Mouse (Mus musculus): ENCODE results near the gene Ptprn. TPM values are rescaled to one million over a fixed set of nuclear protein-coding genes. Genes with fewer than 3 reads are reported as not detected.
"Not testable (repeated sequence)": the region's sequence is repeated elsewhere in the genome, so short reads cannot be mapped to it uniquely, and the experiment has no call there.

Ptprn gene
- total RNA-seq, 2 experiments from 2014 or later = 238 to 251 TPM

GRCm38 (mm10) chr1:75253849-75254624 lies 10.3 kb downstream of the Ptprn start:
- peak; percentile 89 to 94 for DNase-seq (ENCODE audit: low spot score in 2 of 2)

- no peak for DNase-seq (ENCODE audit: low spot score in 2 of 2)
Measured at GRCm38 (mm10) chr1:75253029-75253428, 11.3 kb downstream of the Ptprn start.

- no peak for DNase-seq (ENCODE audit: low spot score in 2 of 2)
Measured at GRCm38 (mm10) chr1:75252308-75252707, 12.0 kb downstream of the Ptprn start.

DNA sequence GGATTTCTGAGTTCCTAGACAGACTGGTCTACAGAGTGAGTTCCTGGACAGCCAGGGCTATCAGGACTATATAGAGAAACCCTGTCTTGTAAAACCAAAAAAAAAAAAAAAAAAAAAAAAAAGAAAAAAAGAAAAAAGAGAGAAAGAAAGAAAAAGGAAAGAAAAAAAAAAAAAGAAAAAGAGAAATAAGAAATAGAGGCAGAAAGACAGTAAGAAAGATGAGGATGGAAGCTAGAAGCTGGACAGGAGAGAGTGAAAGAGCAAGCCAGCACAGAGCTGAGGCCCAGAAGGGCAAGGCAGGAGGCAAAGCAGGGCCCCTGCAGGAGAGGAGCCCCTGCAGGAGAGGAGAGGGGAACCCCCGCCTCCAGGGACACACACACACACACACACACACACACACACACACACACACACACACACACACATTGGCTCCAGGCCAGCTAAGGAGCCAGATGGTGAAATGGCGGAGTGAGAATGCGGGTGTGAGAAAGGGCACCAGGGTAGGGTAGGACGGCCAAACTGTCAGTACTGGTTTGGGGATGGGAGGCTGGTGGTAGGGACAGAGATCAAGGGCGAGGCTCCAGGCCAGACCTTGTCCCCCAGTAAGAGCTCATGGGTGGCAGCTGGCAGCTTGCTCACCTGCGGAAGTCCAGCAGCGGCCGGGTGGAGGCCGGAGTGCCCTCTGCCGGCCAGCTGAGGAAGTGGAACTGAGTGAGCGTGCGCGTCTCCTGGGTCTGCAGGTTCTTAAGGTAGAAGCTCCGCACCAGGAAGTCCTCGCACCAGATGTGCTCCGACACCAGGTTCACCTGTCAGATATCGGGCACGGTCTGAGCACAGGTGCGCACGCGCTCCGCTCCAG lies 13.0 kb downstream of the Ptprn start:
- DNase-seq (ENCODE audit: low spot score in 2 of 2) = peak; percentile 67 to 74

DNA sequence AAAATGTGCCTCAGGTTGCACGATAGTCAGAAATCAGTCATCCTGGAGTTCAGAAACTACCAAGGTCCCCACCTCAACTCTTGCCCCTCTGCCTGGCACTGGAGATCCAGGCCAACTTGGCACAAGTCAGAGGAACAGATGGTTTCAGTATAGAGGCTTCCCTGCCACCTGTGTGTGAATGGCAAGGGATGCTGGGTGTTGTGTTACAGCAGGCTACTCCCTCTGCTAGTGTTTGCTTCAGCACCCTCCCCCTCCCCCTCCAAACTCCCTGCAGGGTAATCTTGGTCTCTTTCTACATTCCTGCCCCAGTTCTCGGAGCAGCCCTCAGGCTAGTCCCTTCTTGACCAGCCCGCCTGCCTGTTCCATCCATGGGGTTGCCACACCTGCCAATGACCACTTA lies 13.8 kb downstream of the Ptprn start:
- DNase-seq (ENCODE audit: low spot score in 2 of 2) = no peak

- no peak for DNase-seq (ENCODE audit: low spot score in 2 of 2)
Measured at GRCm38 (mm10) chr1:75248041-75248772, 16.1 kb downstream of the Ptprn start.

GRCm38 (mm10) chr1:75247071-75247930 lies 17.0 kb downstream of the Ptprn start:
- no peak for DNase-seq (ENCODE audit: low spot score in 2 of 2)

DNA sequence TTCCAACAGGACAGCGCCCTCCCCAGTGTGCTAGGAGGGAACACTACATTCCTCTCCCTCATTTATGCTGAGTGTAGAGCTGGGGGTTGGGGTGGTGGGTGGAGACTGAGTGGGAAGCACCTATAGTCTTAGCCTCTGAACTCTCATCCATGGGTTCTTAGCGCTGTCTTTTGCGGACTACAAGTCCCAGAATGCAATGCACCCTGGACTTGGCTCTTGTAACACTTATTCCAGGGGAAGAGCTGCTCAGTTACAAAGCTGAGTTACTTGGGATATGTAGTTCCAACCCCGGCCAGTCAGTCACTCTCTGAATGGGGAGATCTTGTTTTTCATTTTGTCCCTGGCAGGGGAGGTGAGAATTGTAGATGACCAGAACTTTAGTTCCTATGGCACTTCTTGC lies 19.5 kb downstream of the Ptprn start:
- DNase-seq (ENCODE audit: low spot score in 2 of 2) = peak; percentile 62

- no peak for DNase-seq (ENCODE audit: low spot score in 2 of 2)
Measured at GRCm38 (mm10) chr1:75244175-75244826, 20.0 kb downstream of the Ptprn start.

DNA sequence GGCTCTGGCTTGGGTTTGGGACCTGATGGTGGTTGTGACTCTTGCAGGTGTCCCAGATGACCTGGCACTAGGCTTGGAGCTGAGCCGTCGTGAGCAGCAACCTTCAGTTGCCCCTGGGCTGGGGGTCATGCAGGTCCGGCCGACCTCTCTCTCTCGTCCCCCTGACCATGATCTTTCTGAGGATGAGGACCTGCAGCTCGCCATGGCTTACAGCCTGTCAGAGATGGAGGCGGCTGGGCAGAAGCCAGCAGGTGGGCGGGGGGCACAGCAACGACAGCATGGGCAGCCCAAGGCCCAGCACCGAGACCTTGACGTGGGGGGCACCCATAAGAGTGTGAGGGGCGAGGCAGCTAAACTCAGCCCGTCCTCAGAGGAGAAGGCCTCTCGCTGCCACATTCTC lies 20.9 kb downstream of the Ptprn start:
- no peak for DNase-seq (ENCODE audit: low spot score in 2 of 2)

DNA sequence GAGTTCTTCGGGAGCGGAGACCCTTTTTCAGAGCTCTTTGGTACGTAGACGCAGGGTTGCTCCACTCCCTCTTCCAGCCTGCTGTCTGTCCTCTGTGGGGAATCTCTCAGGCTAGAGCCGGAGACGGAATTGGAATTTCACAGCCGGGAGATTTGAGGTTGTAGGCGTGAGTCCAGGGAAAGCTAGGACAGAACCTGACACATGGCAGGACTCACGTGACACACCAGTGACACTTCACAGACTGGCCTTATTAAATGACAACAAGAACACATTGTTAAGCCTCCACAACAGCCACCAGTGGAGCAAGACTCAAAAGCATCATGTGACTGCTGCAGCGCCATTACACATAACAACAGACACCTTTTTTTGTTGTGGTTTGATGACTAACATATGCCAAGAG lies 24.7 kb downstream of the Ptprn start:
- DNase-seq (ENCODE audit: low spot score in 2 of 2) = no peak

GRCm38 (mm10) chr1:75236117-75237050 lies 27.9 kb downstream of the Ptprn start, which contains the start of gene Dnajb2:
TSS of gene Dnajb2 (plus strand) at chr1:75236406.
- peak; percentile 76 to 82 for DNase-seq (ENCODE audit: low spot score in 2 of 2)

GRCm38 (mm10) chr1:75234606-75235005 lies 29.7 kb downstream of the Ptprn start:
- peak; percentile 63 to 77 for DNase-seq (ENCODE audit: low spot score in 2 of 2)

- not testable (repeated sequence) for DNase-seq (ENCODE audit: low spot score in 2 of 2)
Measured at GRCm38 (mm10) chr1:75232489-75232888, 31.8 kb downstream of the Ptprn start.

DNA sequence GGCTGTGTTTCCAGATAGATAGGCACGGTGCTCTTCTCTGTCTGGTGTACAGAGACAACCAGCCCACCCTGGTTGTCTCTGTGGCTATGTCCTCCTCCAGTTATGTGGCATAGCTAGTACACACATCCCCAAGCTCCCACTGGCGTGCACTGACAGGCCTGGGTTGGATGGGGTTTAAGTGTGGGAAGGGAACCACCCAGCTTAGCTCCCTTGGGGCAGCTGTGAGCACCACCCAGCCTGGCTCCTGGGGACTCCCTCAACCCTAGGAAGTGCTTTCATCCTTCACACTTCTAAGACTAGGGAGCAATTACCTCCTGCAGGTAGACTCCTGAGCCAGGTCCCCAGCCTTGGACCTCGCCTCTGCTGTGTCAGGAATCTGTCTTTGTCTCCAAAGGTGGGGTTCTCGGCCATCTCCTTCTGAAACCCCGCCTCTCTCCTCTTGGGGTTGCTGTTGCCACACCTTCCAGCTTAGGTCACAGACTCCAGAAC lies 32.6 kb downstream of the Ptprn start, which contains the start of gene A630095N17Rik:
TSS of gene A630095N17Rik (minus strand) at position 439 of the 489 bp plus-strand sequence.
- no peak for DNase-seq (ENCODE audit: low spot score in 2 of 2)

DNA sequence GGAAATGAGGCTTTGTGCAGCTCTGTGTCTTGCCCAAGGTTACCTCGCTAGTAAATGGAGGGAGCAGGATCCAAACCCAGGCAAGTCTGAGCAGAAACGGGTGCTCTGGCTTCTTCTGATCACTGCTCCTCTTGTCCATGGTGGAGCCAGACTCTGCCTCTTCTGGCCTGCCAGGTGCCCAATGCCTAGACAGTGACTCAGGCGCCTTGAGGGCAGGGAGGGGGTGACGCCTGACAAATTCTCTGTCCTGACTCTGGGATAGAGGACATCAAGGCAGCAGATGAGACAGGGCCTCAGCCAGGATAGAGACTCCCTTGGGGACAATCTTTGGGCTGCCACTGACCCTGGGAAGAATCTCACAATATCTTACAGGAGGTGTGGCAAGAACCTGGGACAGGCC lies 33.1 kb downstream of the Ptprn start:
- DNase-seq (ENCODE audit: low spot score in 2 of 2) = no peak

DNA sequence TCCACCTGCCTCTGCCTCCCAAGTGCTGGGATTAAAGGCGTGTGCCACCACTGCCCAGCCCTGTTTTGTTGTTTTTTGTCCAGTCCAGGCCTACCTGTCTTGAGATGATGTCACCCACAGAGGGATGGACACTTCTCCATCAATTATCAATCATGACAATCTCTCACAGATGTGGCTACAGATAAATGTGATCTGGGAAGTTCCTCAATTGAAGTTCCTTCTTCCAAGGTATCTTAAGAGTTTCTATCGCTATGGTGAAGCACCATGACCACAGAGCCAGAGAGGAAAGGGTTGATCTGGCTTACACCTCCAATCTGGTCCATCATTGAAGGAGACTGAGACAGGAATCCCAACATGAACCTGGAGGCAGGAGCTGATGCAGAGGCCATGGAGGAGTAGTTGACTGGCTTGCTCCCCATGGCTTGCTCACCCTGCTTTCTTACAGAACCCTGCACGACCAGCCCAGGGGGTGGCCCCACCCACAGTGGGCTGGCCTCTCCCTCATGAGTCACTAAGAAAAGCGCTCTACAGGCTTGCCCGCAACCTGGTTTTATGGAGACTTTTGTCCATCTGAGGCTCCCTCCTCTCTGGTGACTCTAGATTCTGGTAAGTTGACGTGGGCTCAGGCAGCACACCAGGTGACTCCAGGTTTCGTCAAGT lies 33.8 kb downstream of the Ptprn start:
- DNase-seq (ENCODE audit: low spot score in 2 of 2) = no peak

- DNase-seq (ENCODE audit: low spot score in 2 of 2) = no peak
Measured at GRCm38 (mm10) chr1:75229158-75229557, 35.1 kb downstream of the Ptprn start.

All from layer of hippocampus, postnatal 10 days (tissue).